Mouse (Mus musculus) G1E (cell line): ENCODE measurements at regions not wholly inside any gene's neighbourhood (a gene's known extent, or its start where the extent isn't known, plus 50 kb on each side); places are given as distances from the start of the nearest gene placed in this dataset.

Experiments used
- CTCF ChIP-seq: IDR thresholded peaks from 2 replicates; pipeline ENCODE4 v1.5.1; 2012; ENCODE audit warnings: low read depth, low read length, inconsistent platforms, mixed read lengths
- GATA1 ChIP-seq: IDR thresholded peaks from 2 replicates; pipeline ENCODE4 v1.6.1; 2012; ENCODE audit warnings: borderline replicate concordance, low read length, inconsistent platforms, mixed read lengths
- POLR2AphosphoS5 ChIP-seq: IDR thresholded peaks from 2 replicates; pipeline ENCODE4 v1.6.1; 2012; ENCODE audit warnings: low read depth, low read length, inconsistent platforms; ENCODE audit not compliant: insufficient replicate concordance

DNA sequence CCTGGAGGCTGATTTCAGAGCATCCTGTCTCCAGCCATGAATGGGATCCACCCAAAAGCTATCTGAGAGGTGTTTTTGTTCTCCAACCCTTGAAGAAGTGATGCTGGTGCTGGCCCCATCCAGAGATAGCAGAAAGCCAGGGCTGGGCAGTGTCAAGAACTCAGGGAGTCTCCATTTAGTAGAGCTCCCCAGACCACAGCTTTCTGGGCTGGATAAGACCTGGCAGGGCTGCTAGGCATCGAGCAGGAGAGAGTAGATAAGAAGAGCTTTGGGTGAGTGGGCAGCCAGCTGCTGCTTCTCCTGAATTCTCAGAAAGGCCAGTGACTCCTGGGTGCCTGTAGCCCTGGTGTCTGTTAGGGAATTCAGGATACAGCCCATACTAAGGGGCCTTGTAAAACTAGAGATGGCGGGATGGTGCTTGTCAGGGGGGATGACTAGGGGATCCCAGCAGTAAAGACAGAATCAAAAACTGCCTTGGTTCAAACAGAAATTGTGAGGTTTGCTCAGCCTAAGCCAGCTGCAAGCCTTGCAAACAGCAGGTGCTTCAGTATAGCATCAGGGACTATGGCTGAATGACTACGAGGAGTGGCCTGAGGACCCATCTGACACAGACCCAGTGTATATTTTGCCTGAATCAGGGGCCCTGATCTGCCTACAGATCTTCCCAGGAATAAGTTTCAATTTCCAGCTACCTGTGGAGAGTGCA, 79.6 kb downstream of the Chst1 start:
- TF ChIP-seq CTCF: no peak
- TF ChIP-seq POLR2AphosphoS5: no peak
- no peak for TF ChIP-seq GATA1
